Mouse (Mus musculus) small intestine, adult 2 months (tissue): ENCODE results near the gene Baz2b.

Experiments
- CTCF ChIP-seq: fragments of 200-500 bp; IDR thresholded peaks from 2 replicates; pipeline ENCODE4 v1.5.1; 2012; ENCODE audit warnings: low read depth, mild to moderate bottlenecking, control low read depth, inconsistent platforms, low read length, moderate library complexity, mixed read lengths; ENCODE audit not compliant: insufficient replicate concordance, insufficient read length; ENCODE audit errors: extremely low read depth
- POLR2A ChIP-seq: fragments of 200-500 bp; IDR thresholded peaks from 2 replicates; pipeline ENCODE4 v1.6.1; 2012; ENCODE audit warnings: low read depth, mild to moderate bottlenecking, control low read depth, inconsistent platforms, low read length, moderate library complexity

DNA sequence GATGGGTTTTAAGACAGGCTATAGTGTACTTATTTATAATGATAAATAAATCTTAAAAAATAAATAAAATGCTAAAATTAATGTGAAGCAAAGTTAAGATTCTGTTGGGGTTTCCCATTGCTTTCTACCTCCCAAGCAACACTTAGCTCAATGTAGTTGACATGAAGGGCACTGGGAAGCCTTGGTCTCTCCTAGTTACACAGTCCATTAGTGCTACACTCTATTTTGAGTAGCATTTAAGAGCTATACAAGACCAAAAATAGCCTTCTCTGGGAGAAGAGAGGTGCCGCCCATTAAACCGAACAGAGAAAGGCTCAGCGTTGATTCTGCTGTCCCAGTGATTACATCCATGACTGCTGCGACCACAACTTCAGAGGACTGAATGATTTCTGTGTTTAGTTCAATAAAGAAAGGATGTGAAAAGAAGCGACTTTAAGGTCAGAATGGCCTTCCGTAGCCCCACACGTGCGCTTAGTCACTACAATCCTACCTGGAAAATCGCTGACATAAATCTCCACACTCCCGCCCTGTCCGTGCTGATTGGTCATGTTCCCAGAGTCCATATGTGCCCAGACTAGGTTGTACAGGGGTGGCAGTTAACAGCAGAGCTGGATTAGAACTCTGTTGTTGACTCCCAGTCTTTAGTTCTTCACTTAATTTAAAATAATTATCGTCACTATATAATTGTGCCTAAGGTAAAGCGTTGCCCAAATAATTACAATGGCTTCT, 257.2 kb downstream of the Baz2b start:
- no peak for TF ChIP-seq CTCF
- no peak for TF ChIP-seq POLR2A
